Mouse (Mus musculus): ENCODE results near the gene Olfr958.

Gene Olfr958

GRCm38 (mm10) chr9:39553946-39554345 is at the start of gene Olfr958:
Olfr958 (minus strand) TSS chr9:39554054.
- no peak for DNase-seq

GRCm38 (mm10) chr9:39603333-39603845 is 49.5 kb upstream of the Olfr958 start:
- DNase-seq = peak in 1 of 2 experiments; percentile 6

GRCm38 (mm10) chr9:39602536-39603332 is 48.9 kb upstream of the Olfr958 start:
- DNase-seq = peak; percentile 3 to 6

- DNase-seq = no peak
These were observed 23.2 kb upstream of the Olfr958 start for GRCm38 (mm10) chr9:39577050-39577449.

- no peak for DNase-seq
These were observed 21.6 kb upstream of the Olfr958 start, which contains the start of gene Olfr959 for GRCm38 (mm10) chr9:39575469-39575868. Olfr959 (minus strand) TSS chr9:39575569.

GRCm38 (mm10) chr9:39558349-39558647 is 4.4 kb upstream of the Olfr958 start:
- DNase-seq = no peak

- no peak for DNase-seq
These were observed 3.9 kb upstream of the Olfr958 start for GRCm38 (mm10) chr9:39557529-39558348.

GRCm38 (mm10) chr9:39550806-39551205 is 3.0 kb downstream of the Olfr958 start:
- DNase-seq = no peak

GRCm38 (mm10) chr9:39523616-39524285 is 30.1 kb downstream of the Olfr958 start:
- DNase-seq = no peak

GRCm38 (mm10) chr9:39518595-39518994 is 35.3 kb downstream of the Olfr958 start:
- no peak for DNase-seq

GRCm38 (mm10) chr9:39515531-39515930 is 38.3 kb downstream of the Olfr958 start, which contains the start of gene Olfr957:
Olfr957 (minus strand) TSS chr9:39515809.
- no peak for DNase-seq

GRCm38 (mm10) chr9:39509412-39509811 is 44.4 kb downstream of the Olfr958 start:
- DNase-seq = no peak

- peak; percentile 41 to 72 for DNase-seq
These were observed 44.9 kb downstream of the Olfr958 start for GRCm38 (mm10) chr9:39508998-39509397.

Measured in cerebellum, postnatal 25 days (tissue).